Mouse (Mus musculus) v-Abl transformed pro-B cells (cell line): ENCODE results near the gene Kmt2e.
"Not testable (repeated sequence)": the region's sequence is repeated elsewhere in the genome, so short reads cannot be mapped to it uniquely, and the experiment has no call there.

Experiments
- in situ Hi-C, 2 experiments: fragments of 400-800 bp; cut with MboI; formaldehyde crosslinking; loops; one replicate each; pipeline ENCODE4 v1.15.1; 2025; ENCODE audit not compliant: unreplicated experiment in 2 of 2

Gene Kmt2e

GRCm38 (mm10) chr5:23524621-23525020 is 90.4 kb downstream of the Kmt2e start:
- in situ Hi-C loops, result no loop called here

DNA sequence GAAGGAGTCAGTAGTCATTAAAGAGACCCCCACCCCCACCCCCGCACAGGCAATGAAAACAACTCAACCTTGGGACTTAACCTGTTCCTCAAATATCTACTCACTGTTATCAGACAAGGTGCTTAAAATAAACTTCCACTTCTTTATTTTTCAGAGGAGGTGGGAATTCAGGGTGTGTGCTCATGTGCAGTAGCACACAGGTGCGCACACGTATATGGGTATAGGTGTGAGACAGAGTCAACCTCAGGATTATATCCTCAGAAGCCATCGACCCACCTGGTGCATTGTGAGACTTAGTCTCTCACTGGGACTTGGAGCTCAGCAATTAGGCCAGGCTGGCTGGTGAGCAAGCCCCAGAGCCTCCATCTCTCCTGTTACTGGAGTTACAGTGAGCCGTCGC is 96.9 kb downstream of the Kmt2e start:
- in situ Hi-C loops, result no loop called here

DNA sequence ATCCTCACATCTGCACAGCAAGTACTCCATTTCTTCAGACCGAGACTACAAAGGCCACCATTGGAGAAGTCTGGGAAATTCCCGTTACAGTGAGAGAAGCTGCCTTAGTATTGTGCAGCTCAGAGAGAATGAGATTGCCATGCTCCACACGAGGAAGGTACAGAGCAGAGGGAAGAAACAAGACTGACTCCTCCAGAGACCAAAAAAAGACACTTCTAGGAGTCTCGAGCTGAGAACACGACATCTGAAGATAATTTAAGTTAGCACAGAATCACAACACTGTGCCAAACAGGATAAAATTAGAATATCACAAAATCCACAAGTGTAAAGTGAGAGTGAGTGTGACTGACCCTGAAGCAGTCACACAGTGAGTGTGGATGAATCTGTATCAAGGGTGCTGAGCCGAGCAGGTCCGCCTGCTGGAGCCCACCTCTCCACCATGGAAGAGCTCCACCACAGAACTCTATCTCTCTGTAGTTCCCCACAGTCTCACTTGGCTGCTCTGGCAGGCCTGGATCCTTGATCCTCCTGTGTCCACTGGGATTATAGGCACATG is 97.4 kb downstream of the Kmt2e start:
- in situ Hi-C loops, result no loop called here

- in situ Hi-C loops, result no loop called here
Measured at GRCm38 (mm10) chr5:23535692-23536091, 101.5 kb downstream of the Kmt2e start.

DNA sequence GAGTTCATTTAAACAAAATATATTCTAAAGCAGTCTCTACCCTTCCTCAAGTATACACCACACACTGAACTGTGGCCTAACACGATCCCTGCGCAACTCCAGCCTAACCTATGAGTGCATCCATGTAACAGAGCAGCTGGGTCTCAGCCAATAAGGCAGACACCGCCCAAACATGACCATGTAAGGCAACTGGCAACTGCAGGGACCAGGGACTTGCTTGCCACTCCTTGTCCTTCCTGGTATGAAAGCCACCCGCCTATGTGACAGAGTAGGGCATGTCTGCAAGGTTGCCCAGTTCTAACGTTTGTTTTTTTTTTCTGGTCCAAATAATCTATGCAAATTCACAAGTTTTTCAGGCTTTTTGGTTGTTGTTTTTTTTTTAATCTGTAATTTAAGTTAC is 117.4 kb downstream of the Kmt2e start:
- in situ Hi-C loops, result no loop called here

DNA sequence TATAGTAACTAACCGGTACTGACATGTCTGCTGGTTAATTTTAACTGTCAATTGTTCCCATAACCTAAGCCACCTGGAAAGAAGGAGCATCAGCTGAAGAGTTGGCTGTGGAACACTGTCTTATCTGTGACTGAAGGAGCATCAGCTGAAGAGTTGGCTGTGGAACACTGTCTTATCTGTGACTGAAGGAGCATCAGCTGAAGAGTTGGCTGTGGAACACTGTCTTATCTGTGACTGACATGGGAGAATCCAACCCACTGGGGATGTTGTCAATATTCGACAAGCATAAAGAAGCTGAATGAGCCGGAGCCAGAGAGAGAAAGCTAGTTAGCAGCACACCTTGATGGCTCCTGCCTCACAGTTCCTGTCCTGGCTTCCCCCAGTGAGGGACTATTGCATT is 119.1 kb downstream of the Kmt2e start:
- in situ Hi-C loops, result not testable (repeated sequence)
